Mouse (Mus musculus): ENCODE measurements around the gene Esr1. TPM values are rescaled to one million over a fixed set of nuclear protein-coding genes. Genes with fewer than 3 reads are reported as not detected.

Gene Esr1
- total RNA-seq, 2 experiments from 2014 or later: 9.5 to 11.0 TPM

- DNase-seq (ENCODE audit: low spot score in 2 of 2): no peak
These were observed 362.9 kb downstream of the Esr1 start for GRCm38 (mm10) chr10:4974246-4974645.

DNA sequence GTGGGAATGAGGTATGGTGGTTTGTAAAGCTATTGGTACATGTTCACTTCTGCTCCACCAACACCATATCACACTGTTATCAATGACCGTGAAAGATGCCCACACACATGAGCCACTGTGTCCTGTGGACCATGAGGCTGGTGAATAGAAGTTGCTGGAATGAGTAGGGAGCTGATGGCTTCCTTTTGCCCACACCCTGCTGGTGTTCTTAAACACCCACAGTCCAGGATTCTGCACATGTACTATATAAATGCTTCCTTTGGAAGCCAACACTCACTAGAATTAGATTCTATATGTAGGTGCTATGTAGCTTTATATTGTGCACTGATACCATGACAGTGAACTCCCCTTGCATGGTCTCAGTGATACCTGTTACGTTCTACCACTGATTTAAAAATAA is 365.2 kb downstream of the Esr1 start:
- no peak for DNase-seq (ENCODE audit: low spot score in 2 of 2)

- no peak for DNase-seq (ENCODE audit: low spot score in 2 of 2)
These were observed 366.0 kb downstream of the Esr1 start for GRCm38 (mm10) chr10:4977374-4977773.

DNA sequence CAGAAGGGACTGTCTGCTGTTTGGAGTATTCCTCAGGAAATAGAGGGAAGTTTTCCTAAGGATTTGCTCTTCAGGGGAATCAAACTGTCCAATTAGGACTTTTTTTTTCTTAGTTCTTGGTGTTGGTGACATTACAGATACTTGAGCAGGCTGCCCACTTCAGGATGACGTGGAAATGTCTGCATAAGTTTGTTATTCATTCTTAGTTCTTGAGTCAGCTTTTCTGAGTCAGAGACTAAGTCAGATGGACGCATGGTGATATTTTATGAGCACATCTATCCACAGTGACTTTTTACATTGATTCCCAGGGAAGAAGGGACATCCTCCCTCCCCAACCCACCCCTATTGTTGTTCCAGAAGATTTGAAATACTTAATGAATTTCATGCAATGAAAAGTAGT is 372.5 kb downstream of the Esr1 start:
- no peak for DNase-seq (ENCODE audit: low spot score in 2 of 2)

- DNase-seq (ENCODE audit: low spot score in 2 of 2): no peak
These were observed 382.4 kb downstream of the Esr1 start for GRCm38 (mm10) chr10:4993802-4994201.

DNA sequence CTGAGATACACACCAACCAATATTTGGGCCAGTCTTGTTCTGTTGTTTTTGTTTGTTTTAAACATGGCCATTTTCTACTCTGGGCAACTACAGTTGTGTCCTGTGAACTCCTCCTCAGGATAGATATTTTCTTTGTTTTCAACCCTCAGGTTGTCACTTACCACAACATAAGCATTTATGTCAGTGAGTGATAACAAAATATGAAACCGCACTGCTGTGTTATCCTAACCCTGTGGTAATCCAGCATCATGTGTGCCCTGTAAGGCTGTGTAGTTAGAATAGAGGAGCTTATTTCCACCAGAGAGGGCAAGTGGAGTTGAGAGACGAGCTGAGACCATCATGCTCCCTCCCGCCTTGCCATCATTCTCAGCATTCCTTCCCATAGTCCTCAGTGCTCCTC is 385.2 kb downstream of the Esr1 start:
- no peak for DNase-seq (ENCODE audit: low spot score in 2 of 2)

GRCm38 (mm10) chr10:5008795-5009366 is 397.5 kb downstream of the Esr1 start:
- no peak for DNase-seq (ENCODE audit: low spot score in 2 of 2)

- DNase-seq (ENCODE audit: low spot score in 2 of 2): no peak
These were observed 400.6 kb downstream of the Esr1 start for GRCm38 (mm10) chr10:5012004-5012403.

DNA sequence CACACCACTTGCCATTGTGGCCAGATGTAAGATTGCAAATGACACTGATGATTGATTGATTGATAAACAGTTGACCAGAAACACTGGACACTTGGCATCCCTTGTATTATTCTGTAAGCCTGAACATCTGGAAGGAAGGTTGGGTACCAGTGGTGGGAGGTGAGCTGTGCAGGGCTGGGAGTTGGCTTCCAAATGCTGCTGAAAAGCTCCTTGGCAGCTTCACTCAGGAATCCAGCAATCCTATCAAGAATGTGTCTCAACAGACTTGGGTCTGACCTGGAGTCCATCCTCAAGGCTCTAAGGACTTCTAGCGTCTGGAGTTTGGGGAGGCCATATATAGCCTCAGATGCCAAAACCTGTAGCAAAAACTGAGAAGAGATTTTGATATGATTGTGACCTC is 403.6 kb downstream of the Esr1 start:
- no peak for DNase-seq (ENCODE audit: low spot score in 2 of 2)

- DNase-seq (ENCODE audit: low spot score in 2 of 2): no peak
These were observed 405.8 kb downstream of the Esr1 start for GRCm38 (mm10) chr10:5017148-5017547.

DNA sequence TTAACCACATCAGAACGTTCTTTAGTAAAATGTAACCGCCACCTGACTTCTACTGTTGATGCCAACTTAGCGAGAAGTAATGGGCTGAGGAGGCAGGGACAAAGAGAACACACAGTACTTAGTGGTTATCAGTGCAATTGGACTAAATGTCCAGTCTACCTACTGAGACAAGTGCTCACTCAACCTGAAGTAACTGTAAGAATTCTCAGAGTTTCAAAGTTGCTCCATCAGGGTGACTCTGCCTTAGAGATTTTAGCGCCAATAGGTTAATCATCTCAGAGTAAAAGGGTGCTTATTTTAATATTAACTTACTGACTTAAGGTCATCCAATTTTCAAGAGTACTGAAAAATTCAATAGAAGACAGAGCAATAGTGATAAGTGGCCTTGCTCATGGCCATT is 414.5 kb downstream of the Esr1 start:
- no peak for DNase-seq (ENCODE audit: low spot score in 2 of 2)

- no peak for DNase-seq (ENCODE audit: low spot score in 2 of 2)
These were observed 415.8 kb downstream of the Esr1 start for GRCm38 (mm10) chr10:5027208-5027607.

DNA sequence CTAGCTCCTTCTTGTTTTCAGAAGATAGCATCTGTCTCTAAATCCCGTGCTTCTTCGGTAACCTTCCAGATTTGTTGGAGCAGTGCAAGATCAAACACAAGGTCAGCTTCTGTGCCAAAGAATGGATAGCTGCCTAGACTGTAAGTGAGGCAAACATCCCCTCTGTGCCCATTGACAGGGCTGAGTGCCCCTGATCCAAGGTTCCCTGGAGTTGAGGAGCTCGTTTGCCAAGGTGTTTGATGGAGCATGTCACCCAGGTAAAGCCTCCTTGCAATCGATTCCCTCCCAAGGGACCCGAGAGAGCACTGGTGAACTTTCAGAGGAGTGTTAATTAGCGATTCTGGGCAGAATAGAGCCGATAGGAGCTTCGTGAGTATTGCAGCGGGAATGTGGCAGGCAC is 416.9 kb downstream of the Esr1 start:
- no peak for DNase-seq (ENCODE audit: low spot score in 2 of 2)

DNA sequence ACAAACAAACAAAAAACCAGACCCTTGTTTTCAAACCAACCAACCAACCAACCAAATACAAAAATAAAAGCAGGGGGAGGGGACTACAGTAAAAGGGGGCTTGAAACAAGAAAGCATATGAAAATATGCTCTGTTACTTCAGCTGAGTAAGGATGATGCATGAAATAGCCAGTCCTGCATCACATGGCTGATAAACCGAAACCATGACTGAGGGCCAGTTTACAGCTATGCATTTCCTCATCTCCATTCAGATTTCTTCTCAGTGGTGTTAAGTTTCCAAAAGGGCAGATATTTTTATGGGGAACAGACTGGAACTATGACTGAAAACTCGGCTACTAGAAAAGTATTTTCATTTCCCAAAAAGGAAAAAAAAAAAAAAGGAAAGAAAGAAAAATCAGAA is 417.8 kb downstream of the Esr1 start:
- DNase-seq (ENCODE audit: low spot score in 2 of 2): no peak

- no peak for DNase-seq (ENCODE audit: low spot score in 2 of 2)
These were observed 418.5 kb downstream of the Esr1 start for GRCm38 (mm10) chr10:5029883-5030282.

DNA sequence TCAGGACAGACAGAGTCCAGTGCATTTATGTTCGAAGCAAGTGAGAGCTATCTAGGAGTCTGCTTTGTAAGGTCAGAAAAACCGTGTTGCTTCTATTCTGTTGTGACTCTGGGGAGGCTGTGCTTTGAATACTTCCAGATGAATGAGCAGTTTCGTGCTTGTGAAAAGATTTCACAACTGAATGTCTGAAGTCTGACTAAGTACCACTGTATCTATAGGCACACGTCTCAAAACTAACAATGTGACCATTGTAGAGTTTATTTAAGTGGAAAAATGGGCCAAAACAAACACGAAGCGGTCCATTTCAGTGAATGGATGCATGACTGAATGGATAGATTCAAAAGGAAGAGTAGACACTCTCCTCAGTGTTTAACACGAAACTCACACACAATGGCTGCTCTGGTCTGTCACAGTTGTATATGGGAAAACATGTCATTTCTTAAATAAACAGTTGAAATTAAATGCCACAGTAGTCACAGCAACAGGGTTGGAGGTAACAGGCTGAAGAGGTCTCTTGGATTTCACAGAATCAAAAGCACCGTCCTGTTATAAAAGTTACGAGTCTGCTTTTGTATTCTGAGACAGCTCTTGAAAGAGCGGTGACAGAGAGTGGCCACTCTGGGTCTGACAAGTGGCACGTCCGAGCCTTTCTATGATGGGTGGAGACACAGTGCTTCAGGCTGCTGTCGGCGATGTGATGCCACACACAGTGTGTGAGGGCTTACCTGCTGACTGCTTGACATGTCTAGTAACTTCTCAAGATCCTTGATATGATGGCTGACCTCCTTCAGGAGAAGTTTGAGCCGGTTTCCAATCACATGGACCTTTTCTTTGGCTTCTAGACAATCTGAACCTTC is 421.0 kb downstream of the Esr1 start:
- DNase-seq (ENCODE audit: low spot score in 2 of 2): no peak

- no peak for DNase-seq (ENCODE audit: low spot score in 2 of 2)
These were observed 429.9 kb downstream of the Esr1 start for GRCm38 (mm10) chr10:5041254-5041653.

DNA sequence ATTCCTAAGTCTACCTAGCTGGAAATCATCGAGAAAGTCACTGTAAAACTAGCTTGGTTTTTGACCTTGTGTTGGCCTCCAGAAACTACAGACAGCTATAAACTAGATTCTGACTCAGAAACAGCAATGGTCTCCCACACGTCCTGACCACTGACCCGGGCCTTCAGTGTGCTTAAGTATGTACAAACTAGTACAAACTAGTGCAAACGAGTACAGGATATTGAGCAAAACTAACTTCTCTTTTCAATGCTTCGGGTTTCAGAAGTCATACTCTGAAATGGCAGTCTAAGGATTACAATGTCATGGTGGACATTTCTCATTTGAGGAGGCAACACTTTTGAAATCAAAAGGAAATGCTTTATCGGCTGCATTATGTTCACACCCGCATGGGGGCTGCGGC is 433.1 kb downstream of the Esr1 start:
- no peak for DNase-seq (ENCODE audit: low spot score in 2 of 2)

DNA sequence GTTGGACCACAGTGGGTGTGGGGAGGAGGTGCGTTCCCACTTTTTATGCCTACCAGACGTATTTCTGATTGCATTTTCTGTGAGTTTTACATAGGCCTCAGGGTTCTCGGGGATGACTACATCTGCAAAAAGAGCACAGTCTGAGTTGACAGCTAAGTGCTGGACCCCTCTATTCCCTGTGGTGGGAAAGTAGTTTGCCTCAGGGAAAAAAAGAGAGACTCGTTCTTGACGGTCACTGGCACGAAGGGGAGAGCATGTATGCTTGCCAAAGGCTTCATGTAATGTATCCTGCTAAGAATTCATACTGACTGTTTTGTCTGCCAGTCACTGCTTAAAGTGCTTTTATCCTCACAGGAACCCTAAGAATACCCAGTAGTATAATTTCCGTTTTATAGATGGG is 433.8 kb downstream of the Esr1 start:
- DNase-seq (ENCODE audit: low spot score in 2 of 2): no peak

DNA sequence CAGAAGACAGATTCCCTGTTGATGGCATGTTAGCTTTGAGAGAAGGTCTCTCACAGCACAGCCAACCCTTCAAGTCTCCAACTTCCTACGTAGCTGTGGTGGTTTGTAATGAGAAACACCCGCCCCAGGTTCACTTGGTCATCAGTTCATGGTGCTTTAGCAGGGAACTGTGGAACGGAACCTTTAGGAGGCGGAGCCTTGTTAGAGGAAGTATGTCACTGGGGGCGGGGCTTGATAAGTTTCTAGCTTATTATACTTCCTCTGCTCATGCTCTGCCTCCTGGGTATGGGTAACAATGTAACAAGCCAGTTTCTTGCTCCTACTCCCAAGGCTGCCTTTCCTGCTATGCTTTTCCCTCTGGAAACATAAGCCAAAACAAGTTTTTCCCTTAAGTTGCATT is 434.3 kb downstream of the Esr1 start:
- no peak for DNase-seq (ENCODE audit: low spot score in 2 of 2)

All from adrenal gland, postnatal 4 days (tissue).